Mouse (Mus musculus) forebrain, embryonic 15.5 days (tissue): ENCODE measurements around the gene Ralgps1. TPM values are rescaled to one million over a fixed set of nuclear protein-coding genes. Genes with fewer than 3 reads are reported as not detected.
A peak's percentile ranks its signal among the peaks of the same experiment; 100 is the strongest.
"Not testable (repeated sequence)": the region's sequence is repeated elsewhere in the genome, so short reads cannot be mapped to it uniquely, and the experiment has no call there.

Source experiments
- ATAC-seq: fragments of 200-750 bp; cut with Nextera tagmentation; replicated peaks from 2 replicates; pipeline ENCODE4 v1.8.0; 2017; ENCODE audit warnings: mild to moderate bottlenecking, moderate TSS enrichment, moderate library complexity
- H3K27ac ChIP-seq: fragments of 300-500 bp; sonication (generic); replicated peaks from 2 replicates; pipeline ENCODE4 v1.5.1; 2015; ENCODE audit warnings: mild to moderate bottlenecking, inconsistent platforms
- H3K27me3 ChIP-seq: fragments of 300-500 bp; sonication (generic); 2 replicates; pipeline ENCODE4 v1.6.1; 2015; ENCODE audit warnings: inconsistent platforms
- H3K36me3 ChIP-seq: fragments of 300-500 bp; sonication (generic); 2 replicates; pipeline ENCODE4 v1.6.1; 2015; ENCODE audit warnings: mild to moderate bottlenecking, inconsistent platforms
- H3K4me1 ChIP-seq: fragments of 300-500 bp; sonication (generic); 2 replicates; pipeline ENCODE4 v1.6.1; 2015; ENCODE audit warnings: inconsistent platforms
- H3K4me2 ChIP-seq: fragments of 300-500 bp; sonication (generic); replicated peaks from 2 replicates; pipeline ENCODE4 v1.6.1; 2015; ENCODE audit warnings: mild to moderate bottlenecking, inconsistent platforms
- H3K4me3 ChIP-seq: fragments of 300-500 bp; sonication (generic); 2 replicates; pipeline ENCODE4 v1.5.1; 2015; ENCODE audit warnings: mild to moderate bottlenecking, inconsistent platforms
- H3K9ac ChIP-seq: fragments of 300-500 bp; sonication (generic); replicated peaks from 2 replicates; pipeline ENCODE4 v1.6.1; 2015; ENCODE audit warnings: mild to moderate bottlenecking, inconsistent platforms
- H3K9me3 ChIP-seq: fragments of 300-500 bp; sonication (generic); 2 replicates; pipeline ENCODE4 v1.6.1; 2016; ENCODE audit warnings: inconsistent platforms
- WGBS: fragments of 180-500 bp; shearing (Covaris S2); methylation state at CpG from one replicate; pipeline ENCODE4 v1.1.7; 2015; ENCODE audit warnings: mixed read lengths; 5-methylcytosine and 5-hydroxymethylcytosine counted together
- polyA plus RNA-seq: library from polyadenylated mRNA; unstranded; fragments of >200 nt; fragmentation: Nextera tagmentation; extraction: Ambion mirVana; gene quantifications from 2 replicates; pipeline ENCODE4 v1.2.1, GENCODE M21; 2015

Ralgps1 gene
- polyA plus RNA-seq, 1 experiment from 2014 or later: 39.1 TPM

GRCm38 (mm10) chr2:33131500-33132092, 239.7 kb downstream of the Ralgps1 start, which contains the start of gene Garnl3:
Gene Garnl3 (minus strand): TSS chr2:33131654.
- peak within 1 kb of the TSS; percentile 67 for H3K4me3 ChIP-seq
- H3K9me3 ChIP-seq: no peaks in the 10 kb centered on the region
- H3K27me3 ChIP-seq: 0 out of 2 replicates have a peak, but pooled peaks cover 4% of the 10 kb centered on the region
- under 1% methylated on average over 22 of the region's 22 CpGs for WGBS
- peaks cover 7% of the 10 kb centered on the region; the same call in 1 of the 2 replicates for H3K36me3 ChIP-seq
- H3K27ac ChIP-seq: no peak within 1 kb of the TSS
- H3K4me1 ChIP-seq: peaks cover 23% of the 10 kb centered on the region
- peak; percentile 30 for ATAC-seq
- H3K9ac ChIP-seq: peak within 1 kb of the TSS; percentile 72
- H3K4me2 ChIP-seq: peak within 1 kb of the TSS; percentile 98

GRCm38 (mm10) chr2:33130526-33131483, 240.5 kb downstream of the Ralgps1 start:
- peaks cover 23% of the 10 kb centered on the region for H3K4me1 ChIP-seq
- H3K36me3 ChIP-seq: peaks cover 1% of the 10 kb centered on the region; the same call in 1 of the 2 replicates
- H3K27me3 ChIP-seq: 0 out of 2 replicates have a peak, but pooled peaks cover 4% of the 10 kb centered on the region
- peak overlapping the region; percentile 67 for H3K4me3 ChIP-seq
- no peaks in the 10 kb centered on the region for H3K9me3 ChIP-seq
- under 1% methylated on average over 52 of the region's 55 CpGs for WGBS
- H3K4me2 ChIP-seq: peak overlapping the region; percentile 98
- ATAC-seq: peak; percentile 90
- peak overlapping the region; percentile 72 for H3K9ac ChIP-seq
- peak overlapping the region; percentile 46; the same call in 1 of the 2 replicates for H3K27ac ChIP-seq

GRCm38 (mm10) chr2:33130141-33130525, 241.2 kb downstream of the Ralgps1 start:
- H3K9me3 ChIP-seq: no peaks in the 10 kb centered on the region
- no peaks in the 10 kb centered on the region for H3K36me3 ChIP-seq
- H3K4me2 ChIP-seq: peak overlapping the region; percentile 98
- H3K9ac ChIP-seq: peak overlapping the region; percentile 72
- peak; percentile 53 for ATAC-seq
- peak overlapping the region; percentile 46; the same call in 1 of the 2 replicates for H3K27ac ChIP-seq
- under 1% methylated on average over 33 of the region's 33 CpGs for WGBS
- H3K27me3 ChIP-seq: 0 out of 2 replicates have a peak, but pooled peaks cover 4% of the 10 kb centered on the region
- H3K4me1 ChIP-seq: peaks cover 23% of the 10 kb centered on the region
- peak overlapping the region; percentile 67 for H3K4me3 ChIP-seq

GRCm38 (mm10) chr2:33129696-33130095, 241.6 kb downstream of the Ralgps1 start:
- H3K27me3 ChIP-seq: 0 out of 2 replicates have a peak, but pooled peaks cover 4% of the 10 kb centered on the region
- no peak for ATAC-seq
- peak overlapping the region; percentile 67 for H3K4me3 ChIP-seq
- no peaks in the 10 kb centered on the region for H3K36me3 ChIP-seq
- H3K4me2 ChIP-seq: peak overlapping the region; percentile 98
- H3K4me1 ChIP-seq: peaks cover 23% of the 10 kb centered on the region
- 3% methylated on average over 10 of the region's 10 CpGs for WGBS
- H3K9me3 ChIP-seq: no peaks in the 10 kb centered on the region
- H3K27ac ChIP-seq: no peak overlapping the region
- H3K9ac ChIP-seq: peak overlapping the region; percentile 72

- WGBS: 76% methylated on average over 2 of the region's 2 CpGs
- Histone ChIP-seq H3K9ac (peak overlapping the region; percentile 72; the same call in 1 of the 2 replicates), H3K27ac (no peak overlapping the region), H3K9me3 (no peaks in the 10 kb centered on the region), H3K36me3 (no peaks in the 10 kb centered on the region), H3K4me2 (peak overlapping the region; percentile 98), H3K27me3 (0 out of 2 replicates have a peak, but pooled peaks cover 4% of the 10 kb centered on the region), H3K4me3 (peak overlapping the region; percentile 67), H3K4me1 (peaks cover 23% of the 10 kb centered on the region)
- ATAC-seq: no peak
These were observed 242.3 kb downstream of the Ralgps1 start for GRCm38 (mm10) chr2:33129005-33129404.

GRCm38 (mm10) chr2:33127271-33127670, 244.0 kb downstream of the Ralgps1 start:
- H3K27me3 ChIP-seq: 0 out of 2 replicates have a peak, but pooled peaks cover 4% of the 10 kb centered on the region
- no peak overlapping the region for H3K27ac ChIP-seq
- H3K4me1 ChIP-seq: peaks cover 23% of the 10 kb centered on the region
- 59% methylated on average over 2 of the region's 2 CpGs for WGBS
- no peak overlapping the region for H3K4me3 ChIP-seq
- no peaks in the 10 kb centered on the region for H3K9me3 ChIP-seq
- H3K9ac ChIP-seq: no peak overlapping the region
- no peak overlapping the region for H3K4me2 ChIP-seq
- ATAC-seq: no peak
- H3K36me3 ChIP-seq: no peaks in the 10 kb centered on the region

- ATAC-seq: no peak
- H3K36me3 ChIP-seq: no peaks in the 10 kb centered on the region
- H3K4me2 ChIP-seq: no peak overlapping the region
- no peak overlapping the region for H3K27ac ChIP-seq
- 61% methylated on average over 6 of the region's 6 CpGs for WGBS
- H3K4me1 ChIP-seq: no peaks in the 10 kb centered on the region
- H3K9ac ChIP-seq: no peak overlapping the region
- no peak overlapping the region for H3K4me3 ChIP-seq
- H3K9me3 ChIP-seq: no peaks in the 10 kb centered on the region
- H3K27me3 ChIP-seq: no peaks in the 10 kb centered on the region
These were observed 248.4 kb downstream of the Ralgps1 start for GRCm38 (mm10) chr2:33122856-33123255.

GRCm38 (mm10) chr2:33100536-33100935, 270.8 kb downstream of the Ralgps1 start:
- Histone ChIP-seq H3K27ac (no peak overlapping the region), H3K9ac (no peak overlapping the region), H3K4me2 (no peak overlapping the region), H3K4me3 (no peak overlapping the region), H3K27me3 (no peaks in the 10 kb centered on the region), H3K9me3 (no peaks in the 10 kb centered on the region), H3K4me1 (peaks cover 6% of the 10 kb centered on the region; the same call in 1 of the 2 replicates), H3K36me3 (no peaks in the 10 kb centered on the region)
- 82% methylated on average over 8 of the region's 8 CpGs for WGBS
- no peak for ATAC-seq

- not testable (repeated sequence) for H3K4me2 ChIP-seq, H3K27me3 ChIP-seq, H3K27ac ChIP-seq, H3K36me3 ChIP-seq, H3K9me3 ChIP-seq, ATAC-seq, H3K9ac ChIP-seq, H3K4me3 ChIP-seq
- WGBS: 91% methylated on average over 12 of the region's 12 CpGs
- H3K4me1 ChIP-seq: peaks cover 10% of the 10 kb centered on the region; the same call in 1 of the 2 replicates
These were observed 274.0 kb downstream of the Ralgps1 start for GRCm38 (mm10) chr2:33097326-33097725.

- H3K9me3 ChIP-seq: no peaks in the 10 kb centered on the region
- ATAC-seq: no peak; the same call in 1 of the 2 replicates
- 0 out of 2 replicates have a peak overlapping the region, but pooled peaks have one; percentile 12 for H3K27ac ChIP-seq
- H3K4me3 ChIP-seq: no peak overlapping the region
- H3K36me3 ChIP-seq: no peaks in the 10 kb centered on the region
- H3K4me1 ChIP-seq: peaks cover 13% of the 10 kb centered on the region; the same call in 1 of the 2 replicates
- no peak overlapping the region for H3K9ac ChIP-seq
- H3K27me3 ChIP-seq: no peaks in the 10 kb centered on the region
- no peak overlapping the region for H3K4me2 ChIP-seq
- 60% methylated on average over 10 of the region's 10 CpGs for WGBS
These were observed 276.0 kb downstream of the Ralgps1 start for GRCm38 (mm10) chr2:33095221-33095671.

- Histone ChIP-seq H3K4me3 (no peak overlapping the region), H3K27ac (no peak overlapping the region), H3K36me3 (no peaks in the 10 kb centered on the region), H3K27me3 (no peaks in the 10 kb centered on the region), H3K9ac (no peak overlapping the region), H3K9me3 (no peaks in the 10 kb centered on the region), H3K4me1 (peaks cover 14% of the 10 kb centered on the region; the same call in 1 of the 2 replicates), H3K4me2 (no peak overlapping the region)
- 78% methylated on average over 8 of the region's 8 CpGs for WGBS
- ATAC-seq: no peak
These were observed 280.4 kb downstream of the Ralgps1 start for GRCm38 (mm10) chr2:33090620-33091520.
